Mouse (Mus musculus) embryonic facial prominence, embryonic 11.5 days (tissue): ENCODE data around the gene Cpne4. TPM values are rescaled to one million over a fixed set of nuclear protein-coding genes. Genes with fewer than 3 reads are reported as not detected.

Experiments used
- ATAC-seq: fragments of 200-750 bp; cut with Nextera tagmentation; replicated peaks from 2 replicates; pipeline ENCODE4 v1.8.0; 2017; ENCODE audit warnings: low read depth; ENCODE audit not compliant: insufficient number of reproducible peaks, low FRiP score, low TSS enrichment
- DNase-seq: peaks from one replicate; pipeline ENCODE4 v3.0.0-alpha.2; 2015; ENCODE audit warnings: low spot score
- H3K27ac ChIP-seq: fragments of 300-500 bp; sonication (generic); replicated peaks from 2 replicates; pipeline ENCODE4 v1.5.1; 2014; ENCODE audit warnings: mild to moderate bottlenecking, low read depth, low read length, control low read depth
- H3K27me3 ChIP-seq: fragments of 300-500 bp; sonication (generic); 2 replicates; pipeline ENCODE4 v1.6.1; 2014; ENCODE audit warnings: mild to moderate bottlenecking, low read length, moderate library complexity, mixed read lengths; ENCODE audit not compliant: control insufficient read depth, insufficient read depth
- H3K36me3 ChIP-seq: fragments of 300-500 bp; sonication (generic); replicated peaks from 2 replicates; pipeline ENCODE4 v1.6.1; 2014; ENCODE audit warnings: low read depth, mild to moderate bottlenecking, low read length, moderate library complexity, mixed read lengths; ENCODE audit not compliant: control insufficient read depth, insufficient read depth
- H3K4me1 ChIP-seq: fragments of 300-500 bp; sonication (generic); 2 replicates; pipeline ENCODE4 v1.6.1; 2014; ENCODE audit warnings: low read length, mixed read lengths; ENCODE audit not compliant: control insufficient read depth, insufficient read depth
- H3K4me2 ChIP-seq: fragments of 300-500 bp; sonication (generic); 2 replicates; pipeline ENCODE4 v1.6.1; 2014; ENCODE audit warnings: low read depth, mild to moderate bottlenecking, control low read depth, low read length, moderate library complexity
- H3K4me3 ChIP-seq: fragments of 300-500 bp; sonication (generic); 2 replicates; pipeline ENCODE4 v1.5.1; 2014; ENCODE audit warnings: low read depth, low read length, control low read depth
- H3K9ac ChIP-seq: fragments of 300-500 bp; sonication (generic); replicated peaks from 2 replicates; pipeline ENCODE4 v1.6.1; 2014; ENCODE audit warnings: mild to moderate bottlenecking, control low read depth, low read length
- H3K9me3 ChIP-seq: fragments of 300-500 bp; sonication (generic); replicated peaks from 2 replicates; pipeline ENCODE4 v1.6.1; 2016; ENCODE audit warnings: mild to moderate bottlenecking, low read length, inconsistent platforms, mixed read lengths; ENCODE audit not compliant: control insufficient read depth
- WGBS: fragments of 180-500 bp; shearing (Covaris S2); extraction: QIAGEN DNeasy Blood & Tissue Kit; methylation state at CpG from one replicate; pipeline ENCODE4 v1.1.7; 2014; 5-methylcytosine and 5-hydroxymethylcytosine counted together
- polyA plus RNA-seq: library from polyadenylated mRNA; unstranded; fragments of >200 nt; fragmentation: Nextera tagmentation; extraction: Ambion mirVana; gene quantifications from 2 replicates; pipeline ENCODE4 v1.2.1, GENCODE M21; 2014

Gene Cpne4
- polyA plus RNA-seq, 1 experiment from 2014 or later: 0.77 TPM

DNA sequence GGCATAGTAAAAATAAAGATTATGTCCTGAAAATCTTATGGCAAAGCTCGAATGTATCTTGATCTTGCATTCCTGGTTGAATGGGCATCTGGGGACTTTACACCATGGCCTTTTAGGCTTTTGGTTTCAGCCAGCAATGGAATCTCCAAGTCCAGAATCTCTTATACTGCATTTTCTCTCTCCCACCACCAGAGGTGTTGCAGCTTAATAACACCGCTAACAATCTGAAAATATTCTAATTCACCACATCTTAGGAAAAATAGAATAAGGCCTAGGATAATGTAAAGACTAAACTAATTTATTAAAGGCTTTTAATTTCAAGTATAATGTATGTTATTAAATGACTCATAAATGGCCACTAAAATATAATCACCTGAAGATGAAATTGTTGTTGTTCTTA lies 503.2 kb downstream of the Cpne4 start:
- Histone ChIP-seq H3K9ac (no peak overlapping the region), H3K9me3 (no peaks in the 10 kb centered on the region), H3K4me3 (no peak overlapping the region), H3K27ac (no peak overlapping the region), H3K27me3 (no peaks in the 10 kb centered on the region), H3K4me1 (no peaks in the 10 kb centered on the region), H3K4me2 (no peak overlapping the region), H3K36me3 (no peaks in the 10 kb centered on the region)
- no peak for ATAC-seq
- no peak for DNase-seq
- 47% methylated on average over 2 of the region's 2 CpGs for WGBS

- H3K9me3 ChIP-seq: no peaks in the 10 kb centered on the region
- H3K9ac ChIP-seq: peak within 1 kb of the TSS; percentile 97
- peak within 1 kb of the TSS; percentile 53 for H3K4me2 ChIP-seq
- 0 out of 2 replicates have a peak within 1 kb of the TSS, but pooled peaks have one; percentile 20 for H3K27ac ChIP-seq
- under 1% methylated on average over 31 of the region's 31 CpGs for WGBS
- DNase-seq (peak; percentile 87), ATAC-seq (peak; percentile 84; the same call in 1 of the 2 replicates)
- H3K4me1 ChIP-seq: no peaks in the 10 kb centered on the region
- no peaks in the 10 kb centered on the region for H3K27me3 ChIP-seq
- H3K36me3 ChIP-seq: peaks cover 5% of the 10 kb centered on the region
- H3K4me3 ChIP-seq: peak within 1 kb of the TSS; percentile 98
These were observed 506.1 kb downstream of the Cpne4 start, which contains the start of gene Mrpl3 for GRCm38 (mm10) chr9:105053147-105053557. Gene Mrpl3 (plus strand): TSS chr9:105053239.

DNA sequence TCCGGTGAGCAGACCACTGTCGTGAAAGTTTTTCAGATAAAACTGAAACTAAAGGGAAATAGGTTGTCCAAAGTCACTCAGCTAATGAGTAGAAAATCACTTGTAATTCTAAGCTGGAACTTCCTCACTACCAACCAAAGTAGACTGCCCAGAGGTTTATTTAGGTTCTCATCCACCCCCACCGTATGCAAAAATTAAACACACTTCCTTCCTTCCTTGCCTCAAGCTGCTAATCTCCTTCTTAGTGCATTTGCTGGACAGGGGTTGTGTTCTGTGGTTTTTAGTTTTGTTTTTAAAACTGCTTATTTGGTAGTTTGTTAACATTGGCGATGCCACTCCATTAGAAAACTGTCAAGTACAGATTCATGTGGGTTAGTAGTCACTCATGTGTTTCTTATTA lies 506.7 kb downstream of the Cpne4 start:
- H3K9me3 ChIP-seq: no peaks in the 10 kb centered on the region
- 54% methylated on average over 4 of the region's 4 CpGs for WGBS

DNA sequence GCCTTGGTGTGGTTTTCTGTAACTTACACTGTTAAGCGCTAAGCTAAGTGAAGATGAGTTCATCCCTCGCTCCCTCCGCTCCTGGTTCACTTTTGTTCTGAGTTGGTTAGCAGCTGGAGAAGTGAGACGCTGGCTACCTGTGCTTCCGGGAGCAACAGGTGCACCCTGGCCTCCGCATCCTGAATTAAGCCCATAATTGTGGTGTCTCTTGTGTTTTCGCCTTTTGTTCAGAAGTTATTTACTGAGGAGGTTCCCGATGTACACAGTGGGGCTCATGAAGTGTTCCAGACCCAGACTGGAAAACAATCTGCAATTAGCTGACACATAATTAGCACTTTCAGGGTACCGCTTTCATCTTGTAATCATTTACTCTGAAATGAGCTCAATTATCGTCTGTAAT lies 522.0 kb downstream of the Cpne4 start:
- ATAC-seq: no peak
- no peak overlapping the region for H3K27ac ChIP-seq
- H3K9ac ChIP-seq: no peak overlapping the region
- H3K36me3 ChIP-seq: no peaks in the 10 kb centered on the region; the same call in none of the 2 replicates
- no peak overlapping the region for H3K4me3 ChIP-seq
- WGBS: 87% methylated on average over 10 of the region's 10 CpGs
- H3K27me3 ChIP-seq: no peaks in the 10 kb centered on the region
- H3K4me1 ChIP-seq: no peaks in the 10 kb centered on the region
- no peak overlapping the region for H3K4me2 ChIP-seq
- no peaks in the 10 kb centered on the region for H3K9me3 ChIP-seq
- no peak for DNase-seq

More for the DNA sequence above, 506.7 kb downstream of the Cpne4 start:
- Histone ChIP-seq H3K36me3 (peaks cover 7% of the 10 kb centered on the region), H3K4me3 (peak overlapping the region; percentile 98), H3K4me1 (no peaks in the 10 kb centered on the region), H3K27ac (no peak overlapping the region), H3K9ac (peak overlapping the region; percentile 97), H3K4me2 (peak overlapping the region; percentile 53), H3K27me3 (no peaks in the 10 kb centered on the region)
- ATAC-seq (no peak), DNase-seq (no peak)

DNA sequence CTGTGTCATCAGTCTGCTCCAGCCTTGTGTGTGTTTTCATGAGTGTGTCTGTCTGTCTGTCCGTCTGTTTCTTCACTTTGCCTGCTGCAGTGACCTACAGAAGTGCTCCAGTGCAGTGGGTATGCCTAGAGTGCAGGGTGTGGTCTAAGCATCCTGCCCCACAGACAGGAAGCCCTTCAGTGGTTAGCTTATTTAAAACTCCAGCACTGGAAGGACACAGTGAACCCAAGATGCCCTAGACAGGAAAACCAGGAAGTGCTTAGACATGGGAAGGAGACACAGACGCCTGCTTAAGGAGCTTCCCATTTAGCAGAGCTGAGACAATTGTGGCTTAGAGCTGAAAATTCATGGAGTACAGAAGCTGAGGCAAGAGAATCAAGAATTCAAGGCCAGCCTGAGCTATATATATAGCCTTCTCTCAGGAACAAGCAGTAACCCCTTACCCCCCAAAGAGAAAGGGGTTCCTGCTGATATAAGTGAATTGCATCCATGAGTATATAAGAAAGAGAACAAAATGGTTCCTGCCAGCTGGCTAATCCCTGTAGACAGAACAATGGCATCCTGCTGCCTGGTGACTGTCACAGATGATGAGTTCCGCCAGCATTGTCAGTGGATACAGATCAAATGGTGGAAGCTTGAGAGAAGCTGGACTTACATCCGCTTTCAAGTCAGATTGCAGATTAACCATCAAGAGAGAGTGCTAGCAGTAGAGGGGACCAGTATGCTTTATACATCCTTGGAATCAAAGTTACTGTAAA lies 526.1 kb downstream of the Cpne4 start:
- no peak overlapping the region for H3K4me2 ChIP-seq
- H3K27me3 ChIP-seq: no peaks in the 10 kb centered on the region
- no peak overlapping the region for H3K27ac ChIP-seq
- no peak overlapping the region for H3K4me3 ChIP-seq
- no peak overlapping the region for H3K9ac ChIP-seq
- ATAC-seq (no peak), DNase-seq (no peak)
- H3K4me1 ChIP-seq: no peaks in the 10 kb centered on the region
- WGBS: 77% methylated on average over 4 of the region's 4 CpGs
- H3K9me3 ChIP-seq: no peaks in the 10 kb centered on the region
- no peaks in the 10 kb centered on the region; the same call in 1 of the 2 replicates for H3K36me3 ChIP-seq

- DNase-seq: no peak
- no peak overlapping the region for H3K27ac ChIP-seq
- no peaks in the 10 kb centered on the region for H3K9me3 ChIP-seq
- H3K4me2 ChIP-seq: no peak overlapping the region
- H3K9ac ChIP-seq: no peak overlapping the region
- WGBS: 93% methylated on average over 8 of the region's 8 CpGs
- ATAC-seq: no peak
- no peak overlapping the region for H3K4me3 ChIP-seq
- H3K4me1 ChIP-seq: no peaks in the 10 kb centered on the region
- no peaks in the 10 kb centered on the region; the same call in 1 of the 2 replicates for H3K36me3 ChIP-seq
- H3K27me3 ChIP-seq: no peaks in the 10 kb centered on the region
These were observed 527.8 kb downstream of the Cpne4 start for GRCm38 (mm10) chr9:105074851-105075250.

- ATAC-seq (no peak), DNase-seq (no peak)
- no peaks in the 10 kb centered on the region for H3K4me1 ChIP-seq
- H3K9me3 ChIP-seq: no peaks in the 10 kb centered on the region
- no peak overlapping the region for H3K9ac ChIP-seq
- H3K4me3 ChIP-seq: no peak overlapping the region
- H3K4me2 ChIP-seq: no peak overlapping the region
- no peaks in the 10 kb centered on the region for H3K27me3 ChIP-seq
- WGBS: 90% methylated on average over 13 of the region's 13 CpGs
- H3K27ac ChIP-seq: no peak overlapping the region
- H3K36me3 ChIP-seq: no peaks in the 10 kb centered on the region; the same call in 1 of the 2 replicates
These were observed 529.8 kb downstream of the Cpne4 start for GRCm38 (mm10) chr9:105076756-105077424.

GRCm38 (mm10) chr9:105078460-105078859 lies 531.4 kb downstream of the Cpne4 start:
- WGBS: 87% methylated on average over 4 of the region's 4 CpGs
- Histone ChIP-seq H3K9me3 (no peaks in the 10 kb centered on the region), H3K9ac (no peak overlapping the region), H3K27ac (no peak overlapping the region), H3K27me3 (no peaks in the 10 kb centered on the region), H3K36me3 (no peaks in the 10 kb centered on the region; the same call in 1 of the 2 replicates), H3K4me2 (no peak overlapping the region), H3K4me1 (no peaks in the 10 kb centered on the region), H3K4me3 (no peak overlapping the region)
- DNase-seq (no peak), ATAC-seq (no peak)
